Mouse (Mus musculus) heart, embryonic 10.5 days (tissue): Measurements from ENCODE around the gene Rgs3. TPM values are rescaled to one million over a fixed set of nuclear protein-coding genes. Genes with fewer than 3 reads are reported as not detected.

Source experiments
- DNase-seq: peaks from one replicate; pipeline ENCODE4 v3.0.0-alpha.2; 2017; ENCODE audit warnings: low spot score
- H3K27ac ChIP-seq: fragments of 300-500 bp; sonication (generic); 2 replicates; pipeline ENCODE4 v1.5.1; 2016; ENCODE audit warnings: mild to moderate bottlenecking
- H3K27me3 ChIP-seq: fragments of 300-500 bp; sonication (generic); 2 replicates; pipeline ENCODE4 v1.6.1; 2016; ENCODE audit warnings: mild to moderate bottlenecking; ENCODE audit not compliant: poor library complexity, insufficient read depth, severe bottlenecking
- H3K36me3 ChIP-seq: fragments of 300-500 bp; sonication (generic); 2 replicates; pipeline ENCODE4 v1.6.1; 2016; ENCODE audit warnings: mild to moderate bottlenecking, moderate library complexity
- H3K4me1 ChIP-seq: fragments of 300-500 bp; sonication (generic); 2 replicates; pipeline ENCODE4 v1.6.1; 2016; ENCODE audit warnings: mild to moderate bottlenecking
- H3K4me3 ChIP-seq: fragments of 300-500 bp; sonication (generic); 2 replicates; pipeline ENCODE4 v1.5.1; 2016; ENCODE audit warnings: mild to moderate bottlenecking, moderate library complexity
- H3K9me3 ChIP-seq: fragments of 300-500 bp; sonication (generic); 2 replicates; pipeline ENCODE4 v1.6.1; 2016; ENCODE audit warnings: mild to moderate bottlenecking, moderate library complexity
- WGBS: fragments of 180-500 bp; shearing (Covaris S2); methylation state at CpG from one replicate; pipeline ENCODE4 v1.1.7; 2016; 5-methylcytosine and 5-hydroxymethylcytosine counted together
- polyA plus RNA-seq: library from polyadenylated mRNA; unstranded; fragments of >200 nt; fragmentation: Nextera tagmentation; extraction: Ambion mirVana; gene quantifications from 2 replicates; pipeline ENCODE4 v1.2.1, GENCODE M21; 2016

Rgs3 gene
- polyA plus RNA-seq, 1 experiment from 2014 or later, result 61.4 TPM

DNA sequence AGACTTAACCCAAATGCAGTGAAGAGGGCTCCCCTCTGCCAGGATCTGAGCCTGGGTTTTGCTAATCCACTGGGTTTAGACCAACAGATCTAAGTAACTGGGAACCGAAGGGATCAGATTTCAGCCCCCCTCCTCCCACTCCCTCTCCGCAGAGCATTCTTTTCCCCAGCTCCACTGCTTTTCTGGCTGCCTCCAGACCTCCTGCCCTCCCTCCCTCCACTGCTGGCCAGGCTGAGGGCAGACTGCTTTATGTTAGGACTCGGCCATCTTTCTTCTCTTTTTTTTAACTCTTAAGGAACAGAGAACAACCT, 100.9 kb downstream of the Rgs3 start:
- 3% methylated on average over 3 of the region's 3 CpGs for WGBS
- Histone ChIP-seq H3K4me3 (peak overlapping the region; percentile 22; the same call in 1 of the 2 replicates), H3K4me1 (peaks cover 65% of the 10 kb centered on the region)

DNA sequence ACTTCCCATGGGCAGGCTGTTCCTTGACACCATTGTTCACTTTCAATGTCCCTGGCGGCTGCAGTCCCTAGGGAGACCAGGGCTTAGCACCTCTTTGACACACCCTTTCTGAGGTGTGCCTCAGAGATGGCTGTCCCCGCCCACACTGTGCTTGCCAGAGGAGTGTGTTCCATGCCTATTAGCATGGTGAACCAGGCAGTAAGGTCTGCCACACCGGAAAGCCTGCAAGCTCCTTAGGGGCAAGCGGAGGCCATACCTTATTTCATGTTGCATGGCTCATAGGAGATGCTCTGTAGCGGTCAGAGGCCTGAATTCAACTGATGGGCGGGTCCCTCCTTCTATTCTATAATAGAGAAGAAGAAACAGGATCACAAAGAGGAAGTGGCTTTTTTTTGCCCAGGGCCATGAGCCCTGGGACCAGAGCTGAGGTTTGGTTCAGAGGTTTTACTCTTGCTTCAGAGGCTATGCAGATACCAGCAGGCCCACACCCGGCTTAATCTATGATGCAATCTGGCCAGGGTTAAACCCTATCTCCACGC, 101.7 kb downstream of the Rgs3 start:
- H3K4me3 ChIP-seq, result no peak overlapping the region
- WGBS, result 61% methylated on average over 8 of the region's 8 CpGs
- H3K36me3 ChIP-seq, result 0 out of 2 replicates have a peak, but pooled peaks cover 13% of the 10 kb centered on the region
- H3K27me3 ChIP-seq, result peaks cover 25% of the 10 kb centered on the region
- peaks cover 67% of the 10 kb centered on the region for H3K4me1 ChIP-seq
- peak overlapping the region; percentile 90 for H3K27ac ChIP-seq
- no peaks in the 10 kb centered on the region for H3K9me3 ChIP-seq
- DNase-seq, result no peak

More for the DNA sequence above, 100.9 kb downstream of the Rgs3 start:
- peak; percentile 87 for DNase-seq
- Histone ChIP-seq H3K36me3 (0 out of 2 replicates have a peak, but pooled peaks cover 11% of the 10 kb centered on the region), H3K27me3 (peaks cover 31% of the 10 kb centered on the region), H3K9me3 (no peaks in the 10 kb centered on the region), H3K27ac (peak overlapping the region; percentile 90)

DNA sequence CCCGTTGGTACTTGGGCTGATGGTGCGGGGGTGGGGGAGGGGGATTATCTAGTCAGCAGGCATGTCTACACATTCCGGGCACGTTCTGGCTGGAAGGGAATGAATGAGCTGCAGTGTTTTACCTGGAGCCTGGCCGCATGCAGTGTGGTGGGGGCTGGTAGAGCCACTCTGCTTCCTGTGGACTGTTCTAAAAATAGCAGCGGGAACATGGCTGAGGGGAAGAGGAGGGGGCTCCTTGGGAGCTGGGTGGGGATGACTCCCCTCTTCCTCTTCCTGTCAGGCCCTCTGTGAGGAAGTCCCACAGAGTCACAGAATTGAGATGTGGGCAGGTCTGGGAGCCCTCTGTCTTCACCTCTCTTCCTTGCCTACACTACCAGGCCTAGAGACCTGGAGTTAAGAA, 103.7 kb downstream of the Rgs3 start:
- Histone ChIP-seq H3K9me3 (no peaks in the 10 kb centered on the region), H3K4me1 (peaks cover 57% of the 10 kb centered on the region)
- WGBS, result 2% methylated on average over 6 of the region's 6 CpGs

DNA sequence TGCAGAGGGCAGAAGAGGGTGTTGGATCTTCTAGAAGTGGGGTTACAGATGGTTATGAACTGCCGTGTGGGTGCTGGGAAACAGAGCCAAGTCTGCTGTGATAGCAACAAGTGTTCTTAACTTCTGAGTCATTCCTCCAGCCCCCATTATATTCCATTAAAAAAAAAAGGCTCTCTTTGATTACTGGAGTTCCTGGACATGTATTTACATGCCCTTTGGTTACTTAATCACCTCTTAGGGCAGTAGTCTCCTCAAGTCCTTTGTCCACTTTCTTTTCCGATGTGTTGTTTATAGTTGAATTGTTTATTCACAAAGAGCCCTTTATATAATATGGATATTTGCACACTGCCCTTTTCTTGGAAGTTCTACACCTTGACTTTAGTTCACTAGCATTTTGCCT, 106.2 kb downstream of the Rgs3 start:
- Histone ChIP-seq H3K36me3 (peaks cover 6% of the 10 kb centered on the region; the same call in 1 of the 2 replicates), H3K27me3 (peaks cover 15% of the 10 kb centered on the region; the same call in 1 of the 2 replicates), H3K4me1 (peaks cover 63% of the 10 kb centered on the region), H3K9me3 (no peaks in the 10 kb centered on the region), H3K4me3 (no peak overlapping the region), H3K27ac (no peak overlapping the region)
- DNase-seq, result no peak
- 75% methylated on average over 2 of the region's 2 CpGs for WGBS

More for the DNA sequence above, 103.7 kb downstream of the Rgs3 start:
- Histone ChIP-seq H3K27ac (peak overlapping the region; percentile 90), H3K4me3 (peak overlapping the region; percentile 33), H3K27me3 (peaks cover 7% of the 10 kb centered on the region; the same call in 1 of the 2 replicates), H3K36me3 (peaks cover 6% of the 10 kb centered on the region; the same call in 1 of the 2 replicates)
- peak; percentile 87 for DNase-seq

DNA sequence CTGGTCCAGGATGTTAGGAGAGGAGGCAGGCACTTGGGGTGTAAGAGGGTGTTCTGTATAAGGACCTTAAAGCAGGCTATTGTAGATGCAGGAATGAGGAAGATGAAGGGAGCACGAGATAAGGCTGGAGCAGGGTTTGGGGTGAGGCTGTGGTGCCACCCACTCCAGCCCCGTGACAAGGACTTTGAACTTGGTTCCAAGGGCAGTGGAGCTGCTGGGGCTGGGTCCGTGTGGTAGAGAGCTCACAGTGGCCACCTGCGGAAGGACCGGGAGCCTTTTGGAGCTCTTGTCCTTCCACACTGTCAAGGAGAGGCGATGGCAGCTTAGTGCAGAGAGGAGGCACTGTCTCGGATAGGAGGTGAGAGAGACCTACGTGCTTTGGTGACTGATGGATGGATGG, 109.0 kb downstream of the Rgs3 start:
- H3K9me3 ChIP-seq, result no peaks in the 10 kb centered on the region
- peaks cover 34% of the 10 kb centered on the region for H3K27me3 ChIP-seq
- WGBS, result 80% methylated on average over 8 of the region's 8 CpGs
- H3K4me3 ChIP-seq, result no peak overlapping the region
- peaks cover 63% of the 10 kb centered on the region for H3K4me1 ChIP-seq
- DNase-seq, result no peak
- H3K36me3 ChIP-seq, result peaks cover 6% of the 10 kb centered on the region; the same call in 1 of the 2 replicates
- no peak overlapping the region for H3K27ac ChIP-seq

DNA sequence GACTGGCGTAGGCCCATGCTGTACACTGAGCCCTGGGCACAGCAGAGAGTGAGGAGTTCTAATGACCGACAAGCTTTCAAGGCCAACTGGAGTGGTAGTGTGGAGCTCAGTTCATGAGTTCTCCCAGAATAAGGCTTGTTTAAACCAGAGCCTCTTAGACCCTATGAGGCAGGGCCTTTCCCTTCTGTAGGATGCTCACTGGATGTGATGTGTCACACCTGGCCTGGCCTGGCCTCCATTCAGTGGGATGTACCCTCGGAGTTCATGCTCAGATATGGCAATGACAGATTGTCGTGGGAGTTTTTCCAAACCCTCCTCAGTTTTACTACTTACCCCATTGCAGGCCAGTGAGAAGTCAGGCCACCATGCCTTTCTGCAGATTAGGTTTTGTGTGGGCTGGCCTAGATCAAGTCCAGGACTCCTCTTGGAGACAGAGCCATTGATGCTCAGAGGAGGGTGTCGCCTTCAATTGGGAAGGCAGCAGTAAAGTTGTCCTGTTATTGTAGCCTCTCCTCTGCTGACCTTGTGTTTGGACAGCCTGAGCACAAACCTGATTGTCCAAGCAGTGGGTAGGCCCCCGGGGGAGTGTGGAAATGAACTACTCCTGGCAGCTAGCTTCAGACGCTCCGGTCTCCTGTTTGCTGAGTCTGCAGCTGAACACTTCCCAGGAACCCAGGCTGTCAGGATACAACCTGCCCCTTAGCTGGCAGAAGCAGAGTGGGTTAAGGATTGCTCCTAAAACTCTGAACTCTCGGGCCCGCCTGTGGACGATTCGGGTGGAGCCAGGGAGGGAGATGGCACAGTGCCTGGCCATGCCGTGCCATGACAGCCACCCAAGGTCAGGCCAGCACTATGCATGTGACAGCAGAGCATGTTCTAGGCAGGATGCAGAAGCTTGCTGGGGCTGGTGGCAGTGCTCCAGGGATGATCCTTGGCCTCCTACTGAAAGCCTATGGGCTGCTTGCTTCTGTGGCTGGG, 109.7 kb downstream of the Rgs3 start:
- peak overlapping the region; percentile 39; the same call in 1 of the 2 replicates for H3K27ac ChIP-seq
- peaks cover 34% of the 10 kb centered on the region for H3K27me3 ChIP-seq
- H3K36me3 ChIP-seq, result peaks cover 6% of the 10 kb centered on the region; the same call in 1 of the 2 replicates
- DNase-seq, result no peak
- WGBS, result 75% methylated on average over 13 of the region's 13 CpGs
- no peaks in the 10 kb centered on the region for H3K9me3 ChIP-seq
- no peak overlapping the region for H3K4me3 ChIP-seq
- H3K4me1 ChIP-seq, result peaks cover 62% of the 10 kb centered on the region

DNA sequence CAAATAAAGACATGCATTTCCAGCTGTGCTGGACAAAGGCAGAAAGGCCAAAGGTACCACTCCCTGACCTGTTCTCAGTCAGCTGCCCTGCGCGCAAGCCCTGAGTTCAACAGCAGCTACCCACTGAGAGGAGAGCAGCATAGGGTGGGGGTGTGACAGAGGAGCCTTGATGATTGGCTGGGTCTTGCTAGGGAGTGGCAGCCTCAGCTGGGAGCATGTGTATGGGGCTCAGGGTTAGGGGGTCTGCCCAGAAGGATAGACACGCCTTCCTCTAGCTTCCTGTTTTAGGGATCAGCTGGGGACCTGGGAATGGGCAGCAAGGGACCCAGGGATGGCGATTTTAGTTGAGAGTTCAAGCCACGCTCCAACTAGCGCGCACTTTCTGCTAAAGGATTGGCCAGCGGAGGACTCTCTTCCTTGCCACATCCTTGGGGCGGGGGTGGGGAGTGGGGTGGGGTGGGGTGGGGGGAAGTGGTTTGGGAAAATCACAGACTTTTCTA, 113.9 kb downstream of the Rgs3 start:
- Histone ChIP-seq H3K36me3 (no peaks in the 10 kb centered on the region; the same call in 1 of the 2 replicates), H3K9me3 (no peaks in the 10 kb centered on the region), H3K4me3 (peak overlapping the region; percentile 63), H3K27me3 (peaks cover 70% of the 10 kb centered on the region), H3K4me1 (peaks cover 85% of the 10 kb centered on the region), H3K27ac (peak overlapping the region; percentile 84)
- DNase-seq, result no peak
- 13% methylated on average over 9 of the region's 9 CpGs for WGBS

DNA sequence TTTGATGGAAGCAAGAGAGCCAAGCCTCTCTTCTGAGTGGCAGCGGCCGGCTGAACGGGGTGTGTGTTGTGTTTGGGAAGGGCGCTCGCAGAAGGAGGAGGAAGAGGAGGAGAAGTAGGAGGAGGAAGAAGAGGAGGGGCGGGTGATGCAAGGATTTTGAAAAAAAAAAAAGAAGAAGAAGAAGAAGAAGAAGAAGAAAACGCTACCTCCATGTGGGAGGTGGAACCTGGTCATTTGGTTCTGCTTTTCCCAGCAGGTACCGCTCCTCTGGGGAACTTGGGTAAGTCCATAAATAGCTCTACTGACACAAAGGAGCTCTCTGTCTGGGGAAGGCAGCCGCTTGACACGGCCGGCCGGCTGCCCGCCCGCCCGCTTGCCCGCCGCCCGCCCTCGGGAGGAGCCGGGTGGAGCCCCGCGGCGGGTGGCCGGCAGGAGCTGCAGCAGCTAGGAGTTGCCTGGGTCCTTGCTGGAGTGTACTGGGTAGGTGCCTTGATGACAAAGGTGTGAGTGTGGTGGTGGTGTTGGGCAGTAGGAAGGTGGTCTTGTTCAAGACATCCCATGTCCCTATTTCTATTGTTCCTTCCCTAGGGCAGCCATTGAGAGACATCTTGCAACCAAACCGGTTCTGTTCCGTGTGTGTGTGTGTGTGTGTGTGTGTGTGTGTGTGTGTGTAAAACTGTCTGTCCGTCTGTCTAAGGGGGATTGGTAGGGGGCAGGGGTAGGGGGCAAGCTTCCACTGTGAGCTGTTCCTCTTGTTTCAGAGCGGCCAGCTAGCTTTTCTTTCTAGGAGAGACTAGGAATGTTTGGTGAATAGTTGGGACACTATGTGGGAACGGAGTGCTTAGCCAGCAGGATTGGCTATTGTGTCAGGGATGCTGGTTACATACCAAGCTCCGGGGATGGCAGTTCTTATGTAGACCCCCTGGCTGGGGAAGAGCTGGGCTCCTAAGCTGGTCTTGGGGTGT, 114.7 kb downstream of the Rgs3 start:
- H3K27me3 ChIP-seq, result peaks cover 65% of the 10 kb centered on the region
- WGBS, result 3% methylated on average over 29 of the region's 30 CpGs
- H3K4me1 ChIP-seq, result peaks cover 79% of the 10 kb centered on the region
- H3K27ac ChIP-seq, result peak overlapping the region; percentile 84
- H3K9me3 ChIP-seq, result no peaks in the 10 kb centered on the region
- no peaks in the 10 kb centered on the region; the same call in 1 of the 2 replicates for H3K36me3 ChIP-seq
- peak overlapping the region; percentile 63 for H3K4me3 ChIP-seq
- no peak for DNase-seq

DNA sequence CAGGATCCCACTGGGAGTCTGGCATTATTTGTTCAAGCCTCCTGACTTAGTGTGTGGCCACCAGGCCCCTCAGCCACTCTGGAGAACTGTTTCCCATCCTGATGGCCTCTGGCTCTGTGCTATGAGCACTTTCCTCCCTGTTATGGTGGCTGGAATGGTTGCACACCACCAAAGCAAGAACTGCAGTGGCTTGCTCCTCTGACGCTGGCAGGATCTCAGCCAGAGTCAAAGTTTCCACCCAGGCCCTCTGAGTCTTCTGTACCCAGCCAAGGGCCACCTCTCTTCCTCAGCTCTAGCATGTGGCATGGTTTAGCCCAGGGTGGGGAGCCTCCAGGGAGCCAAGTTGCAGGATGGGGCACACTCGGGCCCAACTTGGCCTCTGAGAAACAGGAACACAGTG, 115.7 kb downstream of the Rgs3 start:
- H3K4me3 ChIP-seq, result peak overlapping the region; percentile 63
- peaks cover 58% of the 10 kb centered on the region for H3K27me3 ChIP-seq
- peaks cover 69% of the 10 kb centered on the region for H3K4me1 ChIP-seq
- DNase-seq, result no peak
- WGBS, result 75% methylated on average over 2 of the region's 2 CpGs
- peak overlapping the region; percentile 84; the same call in 1 of the 2 replicates for H3K27ac ChIP-seq
- H3K36me3 ChIP-seq, result peaks cover 2% of the 10 kb centered on the region; the same call in 1 of the 2 replicates
- H3K9me3 ChIP-seq, result no peaks in the 10 kb centered on the region

DNA sequence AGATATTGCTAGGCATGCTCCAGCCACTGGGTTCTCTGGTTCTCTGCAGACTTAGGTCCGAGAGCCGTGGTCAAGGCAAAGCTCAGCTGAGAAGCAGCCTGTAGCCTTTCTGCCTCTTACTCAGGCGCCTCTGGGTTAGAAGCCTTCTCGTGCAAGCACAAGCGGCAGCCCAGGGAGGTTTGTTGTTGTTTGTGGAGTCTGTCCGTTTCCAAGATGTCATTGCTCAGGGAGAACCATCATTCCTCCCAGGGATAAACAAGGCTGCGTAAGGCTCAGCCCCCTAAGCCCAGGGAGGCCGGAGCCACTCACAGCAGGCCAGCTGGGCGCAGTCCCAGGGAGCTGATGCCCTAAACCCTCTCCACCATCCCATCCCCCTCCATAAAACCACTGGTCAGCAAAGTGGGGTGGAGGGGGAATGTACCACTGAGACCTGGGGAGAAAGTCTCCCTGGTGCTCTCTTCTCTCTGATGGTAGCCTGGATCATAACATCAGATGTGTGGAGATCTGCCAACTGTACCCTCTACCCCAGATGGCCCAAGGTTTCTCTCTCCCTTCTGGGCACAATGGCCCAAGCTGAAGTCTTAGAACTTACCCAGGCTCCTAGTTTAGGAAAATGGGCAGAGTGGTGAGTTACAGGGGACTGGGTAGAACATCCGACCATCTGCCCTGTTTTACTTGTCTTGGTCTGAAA, 117.5 kb downstream of the Rgs3 start:
- Histone ChIP-seq H3K27me3 (peaks cover 69% of the 10 kb centered on the region), H3K36me3 (peaks cover 7% of the 10 kb centered on the region; the same call in 1 of the 2 replicates), H3K4me1 (peaks cover 66% of the 10 kb centered on the region), H3K4me3 (no peak overlapping the region), H3K27ac (peak overlapping the region; percentile 50; the same call in 1 of the 2 replicates), H3K9me3 (no peaks in the 10 kb centered on the region)
- WGBS, result 52% methylated on average over 10 of the region's 10 CpGs
- no peak for DNase-seq

DNA sequence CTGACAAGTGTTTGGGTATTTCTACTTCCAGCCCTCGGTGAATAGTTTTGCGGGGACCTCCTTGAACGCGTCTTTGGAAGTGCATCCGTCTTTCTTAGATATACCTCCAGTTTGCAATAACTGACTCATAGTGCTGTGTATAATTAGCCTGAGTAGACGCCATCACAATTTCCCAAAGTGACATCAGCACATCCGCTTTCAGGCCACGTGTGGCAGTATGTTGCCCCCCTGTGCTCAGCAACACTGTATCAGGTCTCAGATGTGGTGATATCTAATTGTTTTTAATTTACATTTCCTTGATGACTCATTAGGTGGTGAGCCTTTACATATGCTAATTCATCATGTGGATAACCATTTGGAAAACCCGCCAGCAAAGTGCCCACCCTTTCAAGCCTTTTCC, 119.5 kb downstream of the Rgs3 start:
- H3K27ac ChIP-seq, result no peak overlapping the region
- peaks cover 7% of the 10 kb centered on the region; the same call in 1 of the 2 replicates for H3K36me3 ChIP-seq
- H3K4me3 ChIP-seq, result no peak overlapping the region
- peaks cover 74% of the 10 kb centered on the region for H3K27me3 ChIP-seq
- no peak for DNase-seq
- H3K4me1 ChIP-seq, result peaks cover 58% of the 10 kb centered on the region
- no peaks in the 10 kb centered on the region for H3K9me3 ChIP-seq
- 79% methylated on average over 9 of the region's 9 CpGs for whole genome bisulfite sequencing
